Mouse (Mus musculus) adrenal gland, adult 8-10 months (tissue): ENCODE results near the gene Cbx4. TPM values are rescaled to one million over a fixed set of nuclear protein-coding genes. Genes with fewer than 3 reads are reported as not detected.

Experiments
- DNase-seq: peaks from one replicate; pipeline ENCODE4 v3.0.0; 2022
- total RNA-seq, 4 experiments: library from RNA; stranded (reverse); gene quantifications; 2 replicates each; pipeline ENCODE4 v1.2.4; 2022

The Cbx4 gene
- total RNA-seq, 4 experiments from 2014 or later, result 70.8 to 227 (median 87.4) TPM

- no peak for DNase-seq
Observed at GRCm38 (mm10) chr11:119041750-119042465, 44.1 kb downstream of the Cbx4 start.

GRCm38 (mm10) chr11:119041325-119041716 lies 44.7 kb downstream of the Cbx4 start:
- DNase-seq, result no peak

- peak; percentile 99 for DNase-seq
Observed at GRCm38 (mm10) chr11:119040600-119041324, 45.3 kb downstream of the Cbx4 start, which contains the start of gene Cbx8. Gene Cbx8 (minus strand): TSS chr11:119040969.

GRCm38 (mm10) chr11:119039732-119040512 lies 46.1 kb downstream of the Cbx4 start:
- DNase-seq, result no peak

- no peak for DNase-seq
Observed at GRCm38 (mm10) chr11:119038744-119039484, 47.1 kb downstream of the Cbx4 start.

- no peak for DNase-seq
Observed at GRCm38 (mm10) chr11:119037780-119038401, 48.1 kb downstream of the Cbx4 start.

- DNase-seq, result no peak
Observed at GRCm38 (mm10) chr11:119036934-119037779, 48.9 kb downstream of the Cbx4 start.

GRCm38 (mm10) chr11:119036447-119036846 lies 49.6 kb downstream of the Cbx4 start:
- DNase-seq, result no peak

- DNase-seq, result no peak
Observed at GRCm38 (mm10) chr11:119035686-119036165, 50.3 kb downstream of the Cbx4 start.

- DNase-seq, result no peak
Observed at GRCm38 (mm10) chr11:119035094-119035685, 50.8 kb downstream of the Cbx4 start.

GRCm38 (mm10) chr11:119034635-119035034 lies 51.4 kb downstream of the Cbx4 start:
- DNase-seq, result no peak

- peak; percentile 66 for DNase-seq
Observed at GRCm38 (mm10) chr11:119033874-119034558, 52.0 kb downstream of the Cbx4 start.

Other genes with a start within 250 kb of the Cbx4 start
- gene Rbfox3, start 174.6 kb downstream of the Cbx4 start, total RNA-seq, result 10 to 100 TPM in 1 of 4 experiments, 1 to 10 TPM in 3; 5.3 to 13.6 (median 7.8) TPM
- gene Enpp7, start 98.0 kb downstream of the Cbx4 start, total RNA-seq, result not detected
- 1 to 10 TPM; 4.6 to 8.1 (median 5.6) TPM for gene Cbx2, start 63.3 kb downstream of the Cbx4 start, total RNA-seq
- 10 to 100 TPM; 15.3 to 24.0 (median 16.5) TPM for gene Cbx8, start 45.3 kb downstream of the Cbx4 start, total RNA-seq
- gene Tbc1d16, start 142.3 kb upstream of the Cbx4 start, total RNA-seq, result 10 to 100 TPM; 17.1 to 26.4 (median 22.0) TPM
- 1 to 10 TPM in 2 of 4 experiments, under 1 TPM in 2; 0.73 to 1.9 (median 1.3) TPM for gene Ccdc40, start 142.4 kb upstream of the Cbx4 start, total RNA-seq
- 100 to 1,000 TPM; 128 to 162 (median 139) TPM for gene Gaa, start 181.7 kb upstream of the Cbx4 start, total RNA-seq
- 100 to 1,000 TPM; 130 to 147 (median 132) TPM for gene Eif4a3, start 213.9 kb upstream of the Cbx4 start, total RNA-seq
- 1 to 10 TPM in 1 of 4 experiments, under 1 TPM in 3; 0.12 to 1.1 (median 0.75) TPM for gene Card14, start 221.5 kb upstream of the Cbx4 start, total RNA-seq